Mouse (Mus musculus) colon, adult 2 months (tissue): Measurements from ENCODE around the gene Mrps11. TPM values are rescaled to one million over a fixed set of nuclear protein-coding genes. Genes with fewer than 3 reads are reported as not detected.

Experiments
- polyA plus RNA-seq: library from polyadenylated mRNA; depleted of rRNA; stranded (reverse); fragments of >200 nt; gene quantifications from 2 replicates; pipeline ENCODE4 v1.2.3, GENCODE M21; 2012; rRNA removed

Gene Mrps11
- 35.6 and 38.8 TPM in 2 replicates for polyA plus RNA-seq

GRCm38 (mm10) chr7:78782639-78783581, at the start of gene Mrps11, which contains the start of gene Mrpl46:
Mrps11 (plus strand) TSS chr7:78783119.
Mrpl46 (minus strand) TSS chr7:78783531.

GRCm38 (mm10) chr7:78737614-78738210, 45.2 kb upstream of the Mrps11 start, which contains the start of gene Ntrk3:
Ntrk3 (minus strand) TSS chr7:78738012.

Other genes with a start within 250 kb of the Mrps11 start
- gene Ntrk3, start 45.1 kb upstream of the Mrps11 start, polyA plus RNA-seq: 1.0 and 1.9 TPM in 2 replicates
- gene Mrpl46, start 412 bp downstream of the Mrps11 start, polyA plus RNA-seq: 20.3 and 31.0 TPM in 2 replicates
- 11.7 and 15.5 TPM in 2 replicates for gene Det1, start 64.1 kb downstream of the Mrps11 start, polyA plus RNA-seq
- 21.9 and 22.7 TPM in 2 replicates for gene Aen, start 112.7 kb downstream of the Mrps11 start, polyA plus RNA-seq
- 54.4 and 63.4 TPM in 2 replicates for gene Isg20, start 130.3 kb downstream of the Mrps11 start, polyA plus RNA-seq